Mouse (Mus musculus): ENCODE results near the gene Micu1.

- TF ChIP-seq CTCF (IDR thresholded peaks at IDR 0.05; ENCODE audit: low read depth, low read length) (no peak), POLR2A (IDR thresholded peaks at IDR 0.05; ENCODE audit: insufficient read depth, low read length) (no peak), EP300 (IDR thresholded peaks at IDR 0.05; ENCODE audit: insufficient read depth, low read depth, low read length) (no peak)
Measured at GRCm38 (mm10) chr10:59825137-59825812, 123.0 kb downstream of the Micu1 start.

Measured in ES-Bruce4 (cell line).